Mouse (Mus musculus) right cerebral cortex, adult 18-20 months (tissue): ENCODE results near the gene Ireb2.
"Not testable (repeated sequence)": the region's sequence is repeated elsewhere in the genome, so short reads cannot be mapped to it uniquely, and the experiment has no call there.

Experiments
- DNase-seq: peaks from one replicate; pipeline ENCODE4 v3.0.0; 2022; ENCODE audit warnings: mixed read lengths

Gene Ireb2

GRCm38 (mm10) chr9:54863363-54864281, at the start of gene Ireb2:
TSS of gene Ireb2 (plus strand) at chr9:54863789.
- DNase-seq, result peak; percentile 98

- no peak for DNase-seq
Observed at GRCm38 (mm10) chr9:54816508-54817201, 46.9 kb upstream of the Ireb2 start.

- peak; percentile 28 for DNase-seq
Observed at GRCm38 (mm10) chr9:54821442-54822100, 42.0 kb upstream of the Ireb2 start.

- no peak for DNase-seq
Observed at GRCm38 (mm10) chr9:54829760-54830159, 33.8 kb upstream of the Ireb2 start.

GRCm38 (mm10) chr9:54830624-54831023, 33.0 kb upstream of the Ireb2 start:
- peak; percentile 47 for DNase-seq

GRCm38 (mm10) chr9:54833831-54834230, 29.8 kb upstream of the Ireb2 start:
- DNase-seq, result no peak

GRCm38 (mm10) chr9:54835951-54836717, 27.5 kb upstream of the Ireb2 start:
- not testable (repeated sequence) for DNase-seq

- DNase-seq, result no peak
Observed at GRCm38 (mm10) chr9:54837835-54838234, 25.8 kb upstream of the Ireb2 start.

GRCm38 (mm10) chr9:54840145-54840544, 23.4 kb upstream of the Ireb2 start:
- no peak for DNase-seq

GRCm38 (mm10) chr9:54842311-54842710, 21.3 kb upstream of the Ireb2 start:
- no peak for DNase-seq

- DNase-seq, result no peak
Observed at GRCm38 (mm10) chr9:54843887-54844286, 19.7 kb upstream of the Ireb2 start.

- no peak for DNase-seq
Observed at GRCm38 (mm10) chr9:54844556-54845176, 18.9 kb upstream of the Ireb2 start.

GRCm38 (mm10) chr9:54848203-54848602, 15.4 kb upstream of the Ireb2 start:
- DNase-seq, result no peak

- not testable (repeated sequence) for DNase-seq
Observed at GRCm38 (mm10) chr9:54853036-54853435, 10.6 kb upstream of the Ireb2 start.

GRCm38 (mm10) chr9:54853619-54854018, 10.0 kb upstream of the Ireb2 start:
- no peak for DNase-seq

- no peak for DNase-seq
Observed at GRCm38 (mm10) chr9:54855638-54856037, 8.0 kb upstream of the Ireb2 start.

- no peak for DNase-seq
Observed at GRCm38 (mm10) chr9:54856121-54856520, 7.5 kb upstream of the Ireb2 start.

GRCm38 (mm10) chr9:54857474-54857873, 6.1 kb upstream of the Ireb2 start:
- no peak for DNase-seq

GRCm38 (mm10) chr9:54860526-54860925, 3.1 kb upstream of the Ireb2 start:
- no peak for DNase-seq

- peak; percentile 8 for DNase-seq
Observed at GRCm38 (mm10) chr9:54878759-54879158, 15.2 kb downstream of the Ireb2 start.

GRCm38 (mm10) chr9:54892111-54892510, 28.5 kb downstream of the Ireb2 start:
- DNase-seq, result no peak

GRCm38 (mm10) chr9:54897097-54897496, 33.5 kb downstream of the Ireb2 start:
- DNase-seq, result no peak
